Mouse (Mus musculus) cerebellum, postnatal 25 days (tissue): ENCODE results near the gene Plscr4.

ENCODE experiments used
- DNase-seq, 2 experiments: peaks; one replicate each; pipeline ENCODE4 v3.0.0; 2021; ENCODE audit warnings: mixed read lengths in 2 of 2

Gene Plscr4

GRCm38 (mm10) chr9:92517036-92517435, 59.9 kb downstream of the Plscr4 start:
- DNase-seq, result peak in 1 of 2 experiments; percentile 8

GRCm38 (mm10) chr9:92520751-92521150, 63.6 kb downstream of the Plscr4 start:
- no peak for DNase-seq

- DNase-seq, result no peak
Measured at GRCm38 (mm10) chr9:92524506-92524905, 67.3 kb downstream of the Plscr4 start.

- DNase-seq, result no peak
Measured at GRCm38 (mm10) chr9:92530055-92530454, 72.9 kb downstream of the Plscr4 start.

- peak in 1 of 2 experiments; percentile 46 for DNase-seq
Measured at GRCm38 (mm10) chr9:92537735-92538134, 80.6 kb downstream of the Plscr4 start.

- no peak for DNase-seq
Measured at GRCm38 (mm10) chr9:92538216-92538615, 81.0 kb downstream of the Plscr4 start.
